Mouse (Mus musculus) stomach, embryonic 16.5 days (tissue): Measurements from ENCODE around the gene Cdk4. TPM values are rescaled to one million over a fixed set of nuclear protein-coding genes. Genes with fewer than 3 reads are reported as not detected.

Experiments
- polyA plus RNA-seq: library from polyadenylated mRNA; unstranded; fragments of >200 nt; fragmentation: Nextera tagmentation; extraction: Ambion mirVana; gene quantifications from 2 replicates; pipeline ENCODE4 v1.2.1, GENCODE M21; 2015

Gene Cdk4
- polyA plus RNA-seq, 1 experiment from 2014 or later, result 1,208 TPM

Other genes with a start within 250 kb of the Cdk4 start
- gene Atp23, start 162.2 kb upstream of the Cdk4 start, polyA plus RNA-seq, result 11.7 and 12.0 TPM in 2 replicates
- gene Ctdsp2, start 84.8 kb upstream of the Cdk4 start, polyA plus RNA-seq, result 49.4 and 53.4 TPM in 2 replicates
- gene Avil, start 62.8 kb upstream of the Cdk4 start, polyA plus RNA-seq, result 1.0 and 1.9 TPM in 2 replicates
- gene Tsfm, start 32.7 kb upstream of the Cdk4 start, polyA plus RNA-seq, result 80.4 and 80.6 TPM in 2 replicates
- 49.4 and 49.5 TPM in 2 replicates for gene Mettl1, start 22.1 kb upstream of the Cdk4 start, polyA plus RNA-seq
- 1.3 and 1.5 TPM in 2 replicates for gene Eef1akmt3, start 22.0 kb upstream of the Cdk4 start, polyA plus RNA-seq
- gene Cyp27b1, start 15.3 kb upstream of the Cdk4 start, polyA plus RNA-seq, result 0.21 and 0.37 TPM in 2 replicates
- gene March9, start 3.4 kb upstream of the Cdk4 start, polyA plus RNA-seq, result 0.66 and 0.72 TPM in 2 replicates
- gene Tspan31, start 6.7 kb downstream of the Cdk4 start, polyA plus RNA-seq, result 158 and 177 TPM in 2 replicates
- 0.09 and 0.62 TPM in 2 replicates for gene Agap2, start 11.8 kb downstream of the Cdk4 start, polyA plus RNA-seq
- gene Os9, start 57.6 kb downstream of the Cdk4 start, polyA plus RNA-seq, result 114 and 128 TPM in 2 replicates
- 29.3 and 34.3 TPM in 2 replicates for gene B4galnt1, start 101.7 kb downstream of the Cdk4 start, polyA plus RNA-seq
- 1.2 and 1.4 TPM in 2 replicates for gene Slc26a10, start 117.1 kb downstream of the Cdk4 start, polyA plus RNA-seq
- gene Arhgef25, start 126.5 kb downstream of the Cdk4 start, polyA plus RNA-seq, result 71.3 and 77.0 TPM in 2 replicates
- gene Dtx3, start 132.2 kb downstream of the Cdk4 start, polyA plus RNA-seq, result 68.6 and 79.4 TPM in 2 replicates
- 33.5 and 34.4 TPM in 2 replicates for gene Pip4k2c, start 148.1 kb downstream of the Cdk4 start, polyA plus RNA-seq
- 6.5 and 6.7 TPM in 2 replicates for gene Kif5a, start 199.8 kb downstream of the Cdk4 start, polyA plus RNA-seq
- gene Dctn2, start 202.8 kb downstream of the Cdk4 start, polyA plus RNA-seq, result 171 and 173 TPM in 2 replicates
- gene Mbd6, start 225.5 kb downstream of the Cdk4 start, polyA plus RNA-seq, result 8.6 and 11.6 TPM in 2 replicates
- 98.9 and 104 TPM in 2 replicates for gene Mars, start 248.3 kb downstream of the Cdk4 start, polyA plus RNA-seq